Mouse (Mus musculus) cortical plate, adult 2 months (tissue): ENCODE data around the gene Tmem131. TPM values are rescaled to one million over a fixed set of nuclear protein-coding genes. Genes with fewer than 3 reads are reported as not detected.

Experiments
- H3K27ac ChIP-seq: fragments of 200-500 bp; 2 replicates; pipeline ENCODE4 v1.5.1; 2012; ENCODE audit warnings: low read length, control low read depth, inconsistent platforms; ENCODE audit not compliant: insufficient read depth
- H3K4me1 ChIP-seq: fragments of 200-500 bp; 2 replicates; pipeline ENCODE4 v1.6.1; 2011; ENCODE audit warnings: low read length; ENCODE audit not compliant: control insufficient read depth, insufficient read depth
- H3K4me3 ChIP-seq: fragments of 200-500 bp; 2 replicates; pipeline ENCODE4 v1.5.1; 2011; ENCODE audit warnings: mild to moderate bottlenecking, low read length, control low read depth; ENCODE audit not compliant: insufficient read depth
- CTCF ChIP-seq: fragments of 200-500 bp; IDR thresholded peaks from 2 replicates; pipeline ENCODE4 v1.5.1; 2011; ENCODE audit warnings: mild to moderate bottlenecking, control low read depth, low read length; ENCODE audit not compliant: insufficient read depth; ENCODE audit errors: extremely low read depth
- POLR2A ChIP-seq: fragments of 200-500 bp; IDR thresholded peaks from 2 replicates; pipeline ENCODE4 v1.6.1; 2011; ENCODE audit warnings: mild to moderate bottlenecking, low read length, control low read depth; ENCODE audit not compliant: insufficient read depth; ENCODE audit errors: extremely low read depth
- polyA plus RNA-seq: library from polyadenylated mRNA; depleted of rRNA; stranded (reverse); fragments of >200 nt; gene quantifications from 2 replicates; pipeline ENCODE4 v1.2.3, GENCODE M21; 2012

Tmem131 gene
- polyA plus RNA-seq, 1 experiment = 35.3 TPM

DNA sequence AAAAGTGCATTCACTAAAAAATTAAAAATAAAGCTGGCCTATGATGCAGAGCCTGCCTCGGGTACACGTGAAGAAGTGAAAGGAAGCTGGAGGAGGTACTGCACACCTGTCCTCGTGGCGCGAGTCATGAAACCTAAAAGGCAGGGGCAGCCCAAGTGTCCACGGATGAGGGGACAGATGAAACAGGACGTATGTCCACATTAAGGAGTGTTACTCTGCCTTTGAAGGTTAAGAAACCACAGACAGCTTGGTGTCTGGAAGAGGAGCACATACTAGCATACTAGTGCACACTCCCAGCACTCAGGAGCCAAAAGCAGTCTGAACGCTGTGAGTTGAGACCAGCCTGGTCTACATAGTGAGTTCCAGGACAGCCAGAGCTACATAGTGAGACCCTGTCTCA, 12.6 kb downstream of the Tmem131 start:
- no peak for TF ChIP-seq POLR2A
- TF ChIP-seq CTCF = no peak
- H3K4me3 ChIP-seq = no peak overlapping the region

DNA sequence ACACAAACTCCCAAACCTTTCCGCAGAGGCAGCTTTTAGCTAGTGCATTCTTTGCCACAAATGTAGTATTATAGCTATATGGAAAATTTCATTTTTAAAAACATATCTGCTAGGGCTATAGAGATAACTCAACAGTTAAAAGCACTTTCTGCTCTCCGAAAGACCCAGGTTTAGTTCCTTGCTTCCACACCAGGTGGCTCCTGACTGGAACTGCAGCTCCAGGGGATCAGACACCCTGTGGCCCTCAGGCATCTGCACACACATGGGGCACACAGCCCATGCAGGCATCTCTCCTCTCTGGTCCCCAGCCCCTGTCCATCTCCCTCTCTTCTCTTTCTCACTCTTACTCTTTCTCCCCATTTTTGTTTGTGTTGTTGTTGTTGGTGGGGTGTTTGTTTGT, 13.5 kb downstream of the Tmem131 start:
- H3K4me3 ChIP-seq = no peak overlapping the region
- peaks cover 10% of the 10 kb centered on the region for H3K4me1 ChIP-seq
- TF ChIP-seq POLR2A (no peak), CTCF (no peak)
- H3K27ac ChIP-seq = no peak overlapping the region

More for the DNA sequence above, 12.6 kb downstream of the Tmem131 start:
- H3K27ac ChIP-seq = no peak overlapping the region
- H3K4me1 ChIP-seq = peaks cover 10% of the 10 kb centered on the region

DNA sequence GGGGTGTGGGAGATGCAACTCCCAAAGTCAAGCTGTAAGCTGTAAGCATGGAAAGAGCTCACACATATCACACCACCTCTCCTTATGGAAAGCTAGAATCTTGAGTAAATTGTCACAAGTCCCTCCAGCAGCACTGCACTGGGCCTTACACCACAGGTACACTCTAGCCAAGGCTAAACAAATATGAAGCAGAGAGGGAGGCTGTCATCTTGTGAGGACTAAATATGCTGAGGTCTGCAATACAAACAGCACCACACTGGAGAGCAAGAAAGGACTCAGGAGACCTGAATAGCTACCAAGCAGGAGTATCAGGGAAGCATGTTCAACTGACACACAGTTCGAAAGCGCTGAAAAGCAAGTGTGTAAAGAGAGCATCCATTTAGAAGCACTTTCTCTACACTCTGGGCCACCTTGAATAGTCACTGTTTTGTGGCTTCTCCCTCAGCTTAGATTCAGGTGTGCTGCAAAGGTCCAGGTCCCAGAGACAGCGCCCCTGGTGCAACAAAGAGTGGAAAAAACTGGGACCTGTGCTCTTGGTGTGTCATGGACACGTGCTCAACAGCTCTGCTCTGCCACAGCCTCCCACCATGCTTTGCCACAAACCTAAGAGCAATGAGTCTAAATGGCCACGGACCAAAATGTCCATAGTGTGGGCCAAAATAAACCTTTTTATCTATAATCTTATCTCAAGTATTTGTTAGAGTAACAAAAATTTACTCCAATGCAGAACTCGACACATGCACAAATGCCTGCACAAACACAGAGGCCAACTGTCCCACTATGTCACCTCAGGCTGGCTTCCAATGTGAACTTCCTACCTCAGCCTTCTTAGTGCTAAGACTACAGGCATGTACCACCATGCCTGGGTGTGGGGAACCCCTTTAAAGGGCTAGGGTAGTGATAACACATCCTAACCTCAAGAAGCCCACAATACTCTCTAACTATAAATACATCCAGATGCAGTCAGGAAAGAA, 14.8 kb downstream of the Tmem131 start:
- TF ChIP-seq CTCF (no peak), POLR2A (no peak)
- Histone ChIP-seq H3K4me1 (peaks cover 5% of the 10 kb centered on the region), H3K27ac (no peak overlapping the region), H3K4me3 (no peak overlapping the region)

DNA sequence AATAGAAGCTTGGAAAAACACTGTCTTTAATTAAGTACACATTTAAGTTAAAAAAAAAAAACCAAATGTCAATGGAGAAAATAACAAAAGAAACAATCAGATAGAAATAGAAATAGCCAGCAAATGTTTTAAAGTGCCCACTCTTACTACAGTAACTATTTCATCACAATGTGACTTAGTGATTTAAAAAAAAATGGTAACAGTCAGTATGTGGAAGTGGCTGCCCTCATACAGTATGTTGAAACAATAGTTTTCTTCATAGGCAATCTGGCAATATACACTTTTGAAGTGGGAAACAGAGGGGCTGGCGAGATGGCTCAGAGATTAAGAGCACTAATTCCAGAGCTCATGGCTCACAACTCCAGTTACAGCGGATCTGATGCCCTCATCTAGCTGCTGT, 15.9 kb downstream of the Tmem131 start:
- peaks cover 7% of the 10 kb centered on the region for H3K4me1 ChIP-seq
- no peak for TF ChIP-seq CTCF
- no peak for TF ChIP-seq POLR2A
- no peak overlapping the region for H3K27ac ChIP-seq
- H3K4me3 ChIP-seq = no peak overlapping the region

DNA sequence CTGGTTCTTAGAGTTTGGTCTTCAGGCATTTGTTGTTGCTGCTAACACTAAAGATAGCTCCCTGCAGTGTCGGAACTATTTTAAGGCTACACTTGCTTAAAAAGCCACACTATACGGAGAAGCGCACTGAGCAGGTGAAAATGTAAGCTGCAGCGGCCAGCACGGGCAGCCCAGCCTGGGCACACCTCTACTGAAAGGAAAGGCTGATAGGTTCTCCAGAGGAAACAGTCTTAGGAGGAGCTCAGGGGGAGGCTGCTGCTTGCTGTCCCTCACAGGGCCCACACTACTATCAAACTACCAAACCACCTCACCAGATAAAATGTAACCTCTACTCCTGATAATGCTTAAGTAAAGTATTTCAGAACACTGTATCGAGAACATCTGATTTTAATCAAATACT, 16.7 kb downstream of the Tmem131 start:
- Histone ChIP-seq H3K27ac (no peak overlapping the region), H3K4me1 (peaks cover 8% of the 10 kb centered on the region), H3K4me3 (no peak overlapping the region)
- TF ChIP-seq CTCF (no peak), POLR2A (no peak)

DNA sequence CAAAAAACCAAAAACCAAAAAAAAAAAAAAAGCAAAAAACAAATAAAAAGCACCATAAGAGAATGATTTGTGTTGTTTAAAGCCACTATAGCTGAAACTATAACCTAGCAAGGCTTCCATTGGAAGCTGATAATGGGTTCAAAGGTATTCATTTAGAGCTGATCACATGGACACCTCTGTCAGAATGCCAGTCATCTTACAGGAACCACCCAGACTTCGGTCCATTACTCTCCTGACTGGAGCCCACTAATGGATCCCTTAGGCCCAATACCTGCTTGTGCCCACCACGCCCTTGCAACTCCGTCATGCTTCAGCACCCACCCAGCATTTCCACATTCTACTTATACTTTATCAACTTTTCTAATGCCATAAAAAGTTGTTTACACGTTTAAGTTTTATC, 17.2 kb downstream of the Tmem131 start:
- TF ChIP-seq CTCF (no peak), POLR2A (no peak)
- H3K4me3 ChIP-seq = no peak overlapping the region
- peaks cover 8% of the 10 kb centered on the region for H3K4me1 ChIP-seq
- H3K27ac ChIP-seq = no peak overlapping the region

DNA sequence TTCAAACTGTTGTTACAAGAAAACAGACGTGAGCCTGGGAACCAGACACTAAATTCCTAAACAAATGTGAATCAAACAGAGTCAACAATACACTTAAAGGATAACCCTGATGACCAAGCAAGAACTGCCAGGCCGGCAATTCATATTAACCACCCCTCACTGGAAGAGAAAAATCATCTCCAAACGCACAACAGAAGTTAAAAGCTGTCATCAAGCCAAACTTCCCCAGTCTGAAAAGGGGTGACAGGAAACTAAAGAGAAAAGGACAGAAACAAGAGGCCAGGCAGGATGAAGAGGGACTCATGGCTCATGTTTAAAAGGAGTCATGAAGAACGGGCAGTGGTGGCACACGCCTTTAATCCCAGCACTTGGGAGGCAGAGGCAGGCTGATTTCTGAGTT, 17.7 kb downstream of the Tmem131 start:
- H3K27ac ChIP-seq = no peak overlapping the region
- H3K4me3 ChIP-seq = no peak overlapping the region
- peaks cover 6% of the 10 kb centered on the region for H3K4me1 ChIP-seq
- TF ChIP-seq POLR2A (no peak), CTCF (no peak)

DNA sequence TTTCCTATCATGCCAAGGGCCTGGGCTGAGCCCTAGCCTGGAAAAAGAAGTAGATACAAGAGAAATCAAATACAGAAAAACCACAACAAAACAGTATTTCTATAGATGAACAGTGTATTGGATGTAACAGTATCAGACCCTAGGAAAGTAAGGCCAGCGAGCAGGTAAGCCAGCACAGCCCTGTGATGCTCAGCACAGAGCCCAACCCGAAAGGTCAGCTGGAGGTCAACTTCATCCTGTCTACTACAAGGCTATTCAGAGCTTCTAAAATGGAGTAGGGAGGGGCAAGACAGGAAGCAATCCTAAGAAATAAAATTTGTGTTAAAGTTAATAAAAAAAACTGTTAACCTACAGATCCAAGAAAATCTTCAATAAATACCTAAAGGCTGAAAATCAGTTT, 18.6 kb downstream of the Tmem131 start:
- TF ChIP-seq POLR2A (no peak), CTCF (no peak)
- Histone ChIP-seq H3K4me3 (no peak overlapping the region), H3K27ac (no peak overlapping the region), H3K4me1 (peaks cover 9% of the 10 kb centered on the region)

DNA sequence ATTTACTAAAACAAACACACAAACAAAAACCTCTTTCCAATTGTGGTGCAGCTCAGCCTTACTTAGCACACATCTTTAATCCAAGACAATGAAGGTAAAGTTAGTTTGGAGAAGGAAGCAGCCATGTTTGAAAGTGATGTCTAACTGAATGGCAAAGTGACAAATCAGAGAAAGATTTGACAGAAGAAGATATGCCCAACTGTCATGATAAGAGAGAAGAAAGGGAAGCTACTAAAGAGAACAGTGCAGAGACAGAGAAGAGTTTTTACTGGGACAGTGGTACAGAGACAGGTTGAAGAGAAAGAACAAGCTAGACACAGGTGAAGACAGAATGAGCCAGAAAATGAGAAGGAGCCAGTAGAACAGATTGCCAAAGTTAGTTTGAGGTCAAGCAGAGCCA, 19.6 kb downstream of the Tmem131 start:
- Histone ChIP-seq H3K4me3 (no peak overlapping the region), H3K27ac (no peak overlapping the region)
- no peak for TF ChIP-seq CTCF
- TF ChIP-seq POLR2A = no peak

More for the DNA sequence above, 19.6 kb downstream of the Tmem131 start:
- peaks cover 11% of the 10 kb centered on the region for H3K4me1 ChIP-seq
